Mouse (Mus musculus): Measurements from ENCODE around the gene Vti1a. TPM values are rescaled to one million over a fixed set of nuclear protein-coding genes. Genes with fewer than 3 reads are reported as not detected.

Gene Vti1a
- total RNA-seq, 2 experiments from 2014 or later = 16.0 to 16.2 TPM

GRCm38 (mm10) chr19:55315452-55316108 is 515 bp upstream of the Vti1a start, which contains the start of gene Zdhhc6:
Gene Zdhhc6, minus strand, starts transcription at chr19:55316032.
- DNase-seq = peak; percentile 74

- no peak for DNase-seq
These were observed 806 bp downstream of the Vti1a start for GRCm38 (mm10) chr19:55316901-55317300.

GRCm38 (mm10) chr19:55319036-55319435 is 2.9 kb downstream of the Vti1a start:
- no peak for DNase-seq

GRCm38 (mm10) chr19:55319521-55319920 is 3.4 kb downstream of the Vti1a start:
- no peak for DNase-seq

GRCm38 (mm10) chr19:55322604-55323003 is 6.5 kb downstream of the Vti1a start:
- no peak for DNase-seq

GRCm38 (mm10) chr19:55327510-55327909 is 11.4 kb downstream of the Vti1a start:
- no peak for DNase-seq

- no peak for DNase-seq
These were observed 15.7 kb downstream of the Vti1a start for GRCm38 (mm10) chr19:55331776-55332175.

GRCm38 (mm10) chr19:55332641-55333268 is 16.7 kb downstream of the Vti1a start:
- DNase-seq = peak; percentile 41

- DNase-seq = no peak
These were observed 19.8 kb downstream of the Vti1a start for GRCm38 (mm10) chr19:55335881-55336280.

- no peak for DNase-seq
These were observed 20.3 kb downstream of the Vti1a start for GRCm38 (mm10) chr19:55336441-55336840.

- DNase-seq = no peak
These were observed 21.0 kb downstream of the Vti1a start for GRCm38 (mm10) chr19:55337066-55337465.

- no peak for DNase-seq
These were observed 21.6 kb downstream of the Vti1a start for GRCm38 (mm10) chr19:55337664-55338063.

GRCm38 (mm10) chr19:55340521-55340920 is 24.4 kb downstream of the Vti1a start:
- DNase-seq = no peak

GRCm38 (mm10) chr19:55341377-55341776 is 25.3 kb downstream of the Vti1a start:
- no peak for DNase-seq

- DNase-seq = no peak
These were observed 26.3 kb downstream of the Vti1a start for GRCm38 (mm10) chr19:55342423-55342822.

- DNase-seq = no peak
These were observed 27.2 kb downstream of the Vti1a start for GRCm38 (mm10) chr19:55343274-55343673.

- no peak for DNase-seq
These were observed 32.1 kb downstream of the Vti1a start for GRCm38 (mm10) chr19:55348187-55348586.

GRCm38 (mm10) chr19:55350673-55351378 is 34.7 kb downstream of the Vti1a start:
- no peak for DNase-seq

GRCm38 (mm10) chr19:55362606-55363005 is 46.5 kb downstream of the Vti1a start:
- no peak for DNase-seq

GRCm38 (mm10) chr19:55369691-55370090 is 53.6 kb downstream of the Vti1a start:
- DNase-seq = no peak

- DNase-seq = no peak
These were observed 60.2 kb downstream of the Vti1a start for GRCm38 (mm10) chr19:55376331-55376730.

GRCm38 (mm10) chr19:55377465-55377864 is 61.4 kb downstream of the Vti1a start:
- DNase-seq = no peak

GRCm38 (mm10) chr19:55378884-55379283 is 62.8 kb downstream of the Vti1a start:
- no peak for DNase-seq
